Mouse (Mus musculus): Measurements from ENCODE around the gene Capza2.

GRCm38 (mm10) chr6:17589049-17589952 lies 46.7 kb upstream of the Capza2 start:
- peak; percentile 88 to 94 (median 92) for TF ChIP-seq CTCF (IDR thresholded peaks at IDR 0.05 in 2 of 3, conservative IDR thresholded peaks at IDR 0.05 in 1 of 3; ENCODE audit: control insufficient read depth in 1 of 3, insufficient read depth in 1 of 3, low read depth in 2 of 3, low read length in 3 of 3, poor library complexity in 1 of 3, severe bottlenecking in 1 of 3)
- peak; percentile 86 for TF ChIP-seq SMC3 (IDR thresholded peaks at IDR 0.05; ENCODE audit: low read depth, low read length)
- TF ChIP-seq EP300 (IDR thresholded peaks at IDR 0.05; ENCODE audit: low read depth in 1 of 2, low read length in 2 of 2) = no peak
- TF ChIP-seq ZKSCAN1 (IDR thresholded peaks at IDR 0.05; ENCODE audit: low read depth, low read length) = no peak
- no peak for TF ChIP-seq SIN3A (IDR thresholded peaks at IDR 0.05; ENCODE audit: low read length)
- TF ChIP-seq POLR2A (IDR thresholded peaks at IDR 0.05; ENCODE audit: control insufficient read depth in 1 of 2, insufficient read depth in 1 of 2, low read depth in 1 of 2, low read length in 2 of 2, poor library complexity in 1 of 2) = no peak
